Mouse (Mus musculus) forebrain, embryonic 16.5 days (tissue): ENCODE data around the gene Scamp1. TPM values are rescaled to one million over a fixed set of nuclear protein-coding genes. Genes with fewer than 3 reads are reported as not detected.

Source experiments
- ATAC-seq: fragments of 200-750 bp; cut with Nextera tagmentation; 2 replicates; pipeline ENCODE4 v1.8.0; 2017; ENCODE audit warnings: mild to moderate bottlenecking, moderate library complexity
- H3K27ac ChIP-seq: fragments of 300-500 bp; sonication (generic); 2 replicates; pipeline ENCODE4 v1.5.1; 2014; ENCODE audit warnings: low read length, control low read depth
- H3K27me3 ChIP-seq: fragments of 300-500 bp; sonication (generic); replicated peaks from 2 replicates; pipeline ENCODE4 v1.6.1; 2014; ENCODE audit warnings: low read length; ENCODE audit not compliant: control insufficient read depth, insufficient read depth
- H3K36me3 ChIP-seq: fragments of 300-500 bp; sonication (generic); 2 replicates; pipeline ENCODE4 v1.6.1; 2014; ENCODE audit not compliant: control insufficient read depth, insufficient read depth
- H3K4me1 ChIP-seq: fragments of 300-500 bp; sonication (generic); replicated peaks from 2 replicates; pipeline ENCODE4 v1.6.1; 2014; ENCODE audit warnings: low read length; ENCODE audit not compliant: control insufficient read depth, insufficient read depth
- H3K4me2 ChIP-seq: fragments of 300-500 bp; sonication (generic); 2 replicates; pipeline ENCODE4 v1.6.1; 2014; ENCODE audit warnings: mild to moderate bottlenecking, low read length, control low read depth
- H3K4me3 ChIP-seq: fragments of 300-500 bp; sonication (generic); replicated peaks from 2 replicates; pipeline ENCODE4 v1.5.1; 2014; ENCODE audit warnings: mild to moderate bottlenecking, low read length, control low read depth
- H3K9ac ChIP-seq: fragments of 300-500 bp; sonication (generic); replicated peaks from 2 replicates; pipeline ENCODE4 v1.6.1; 2014; ENCODE audit warnings: low read depth, low read length, control low read depth
- H3K9me3 ChIP-seq: fragments of 300-500 bp; sonication (generic); 2 replicates; pipeline ENCODE4 v1.6.1; 2016; ENCODE audit warnings: low read length; ENCODE audit not compliant: control insufficient read depth
- WGBS: fragments of 180-500 bp; shearing (Covaris S2); extraction: QIAGEN DNeasy Blood & Tissue Kit; methylation state at CpG from one replicate; pipeline ENCODE4 v1.1.7; 2014; 5-methylcytosine and 5-hydroxymethylcytosine counted together
- polyA plus RNA-seq: library from polyadenylated mRNA; unstranded; fragments of >200 nt; fragmentation: Nextera tagmentation; extraction: Ambion mirVana; gene quantifications from 2 replicates; pipeline ENCODE4 v1.2.1, GENCODE M21; 2015

Scamp1 gene
- polyA plus RNA-seq, 1 experiment from 2014 or later: 132 TPM

DNA sequence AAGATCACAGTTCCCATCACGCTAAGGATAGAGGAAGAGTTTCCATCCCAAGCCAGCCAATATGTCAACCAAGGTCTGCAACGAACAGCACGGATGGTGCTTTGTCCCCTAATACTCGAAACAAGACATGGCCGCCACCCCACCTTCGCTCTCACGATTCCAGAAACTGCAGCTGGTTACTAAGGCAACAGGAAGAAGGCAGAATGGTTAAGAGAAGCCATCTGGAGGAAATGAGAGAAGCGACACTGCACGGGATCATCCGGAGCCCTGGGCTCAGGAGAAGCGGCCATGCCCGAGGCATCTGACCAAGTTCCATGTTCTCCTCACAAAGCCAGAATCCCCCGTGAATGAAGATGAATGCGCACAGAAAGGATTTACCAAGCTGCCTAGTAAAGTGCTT, 62.0 kb downstream of the Scamp1 start:
- 0 out of 2 replicates have a peak, but pooled peaks have one; percentile 33 for ATAC-seq
- H3K4me1 ChIP-seq: peaks cover 2% of the 10 kb centered on the region; the same call in 1 of the 2 replicates
- no peak overlapping the region for H3K4me3 ChIP-seq
- no peaks in the 10 kb centered on the region for H3K27me3 ChIP-seq
- WGBS: 80% methylated on average over 14 of the region's 14 CpGs
- peaks cover 4% of the 10 kb centered on the region; the same call in 1 of the 2 replicates for H3K36me3 ChIP-seq
- no peaks in the 10 kb centered on the region for H3K9me3 ChIP-seq
- H3K9ac ChIP-seq: no peak overlapping the region
- peak overlapping the region; percentile 15; the same call in 1 of the 2 replicates for H3K27ac ChIP-seq
- no peak overlapping the region for H3K4me2 ChIP-seq

DNA sequence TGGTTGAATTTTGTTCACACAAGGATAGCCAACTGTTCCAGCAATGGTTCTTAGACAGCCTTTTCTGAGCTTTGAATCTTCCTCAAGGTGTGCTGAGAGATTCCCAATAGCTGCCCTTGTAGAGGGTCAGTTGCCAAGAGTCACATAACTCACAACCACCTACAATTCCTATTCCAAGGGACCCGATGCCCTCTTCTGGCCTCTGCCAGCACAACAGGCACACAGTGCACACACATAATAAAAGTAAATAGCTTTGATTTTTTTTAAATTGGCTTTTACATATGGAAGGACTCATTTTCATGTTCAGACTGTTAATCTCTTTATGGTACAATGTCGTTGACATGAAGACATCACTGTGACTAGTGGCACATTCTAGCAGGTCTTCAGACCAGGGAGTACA, 72.9 kb downstream of the Scamp1 start:
- no peak overlapping the region for H3K4me2 ChIP-seq
- no peaks in the 10 kb centered on the region for H3K27me3 ChIP-seq
- H3K9ac ChIP-seq: no peak overlapping the region
- 87% methylated on average over 2 of the region's 2 CpGs for WGBS
- no peak overlapping the region for H3K27ac ChIP-seq
- peaks cover 9% of the 10 kb centered on the region for H3K4me1 ChIP-seq
- H3K9me3 ChIP-seq: peaks cover 8% of the 10 kb centered on the region
- no peak for ATAC-seq
- H3K36me3 ChIP-seq: peaks cover 9% of the 10 kb centered on the region; the same call in 1 of the 2 replicates
- H3K4me3 ChIP-seq: no peak overlapping the region

DNA sequence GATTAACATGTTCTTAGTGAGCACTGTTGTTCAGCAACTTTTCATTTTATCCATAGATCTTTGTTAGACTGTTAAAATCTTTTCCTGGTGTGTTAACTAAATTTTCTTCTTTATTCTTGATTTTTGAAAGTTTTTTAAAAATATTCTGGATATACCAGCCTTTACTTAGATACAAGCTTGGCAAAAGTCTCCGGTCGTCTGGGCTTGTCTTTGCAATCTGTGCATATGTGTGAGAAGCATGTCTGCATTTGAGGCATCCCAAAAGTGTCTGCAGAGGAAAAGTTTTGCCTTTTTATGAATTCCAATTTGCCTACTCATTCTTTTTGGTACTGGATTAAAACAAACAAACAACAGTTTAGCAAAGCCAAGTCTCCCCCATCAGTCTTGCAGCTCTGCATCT, 73.5 kb downstream of the Scamp1 start:
- no peak overlapping the region for H3K4me2 ChIP-seq
- 60% methylated on average over 2 of the region's 2 CpGs for WGBS
- no peaks in the 10 kb centered on the region for H3K27me3 ChIP-seq
- H3K36me3 ChIP-seq: peaks cover 9% of the 10 kb centered on the region; the same call in 1 of the 2 replicates
- no peak overlapping the region for H3K27ac ChIP-seq
- ATAC-seq: no peak
- no peak overlapping the region for H3K4me3 ChIP-seq
- peaks cover 8% of the 10 kb centered on the region for H3K9me3 ChIP-seq
- H3K4me1 ChIP-seq: peaks cover 9% of the 10 kb centered on the region
- H3K9ac ChIP-seq: no peak overlapping the region

DNA sequence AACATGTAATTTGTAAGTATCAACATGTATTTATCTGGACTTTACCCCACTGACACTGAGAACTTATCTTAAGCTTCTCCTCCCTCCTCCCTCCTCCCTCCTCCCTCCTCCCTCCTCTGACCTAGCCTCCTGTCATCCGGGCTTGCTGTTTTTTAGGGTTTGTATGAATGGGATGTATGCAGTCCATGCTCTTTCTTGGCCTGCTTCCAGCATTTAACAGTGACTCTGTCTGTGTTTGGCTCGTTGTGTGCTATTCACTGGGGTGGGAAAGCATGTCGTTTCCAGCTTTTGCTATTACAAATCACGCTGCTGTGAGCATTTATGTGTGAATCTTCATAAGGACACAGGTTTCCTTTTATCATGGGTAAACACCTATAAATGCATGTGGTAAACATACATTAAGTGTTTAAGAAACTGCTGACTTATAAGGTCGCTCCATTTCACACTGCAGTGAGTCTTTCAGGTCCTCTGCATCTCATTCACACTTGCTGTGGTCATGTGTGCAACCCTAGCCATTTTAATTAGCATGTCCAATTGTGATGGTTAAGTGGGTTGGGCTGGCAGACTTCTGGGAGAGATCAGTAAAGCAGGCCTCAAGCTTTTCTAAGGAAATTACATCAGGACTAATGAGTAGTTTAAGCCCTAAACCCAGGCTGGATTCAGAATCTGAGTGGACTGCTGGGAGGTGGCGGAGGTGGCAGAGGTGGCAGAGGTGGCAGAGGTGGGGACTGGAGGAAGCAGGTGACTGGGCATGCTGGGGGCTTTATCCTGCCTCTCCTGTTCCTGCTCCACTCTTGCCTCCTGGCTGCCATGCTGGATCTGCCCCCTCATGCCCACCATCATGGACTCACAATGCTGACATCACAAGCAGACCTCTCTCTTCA, 74.2 kb downstream of the Scamp1 start:
- WGBS: 12% methylated on average over 6 of the region's 6 CpGs
- Histone ChIP-seq H3K27ac (peak overlapping the region; percentile 34; the same call in 1 of the 2 replicates), H3K36me3 (peaks cover 9% of the 10 kb centered on the region; the same call in 1 of the 2 replicates), H3K4me2 (no peak overlapping the region), H3K9ac (no peak overlapping the region), H3K9me3 (peaks cover 8% of the 10 kb centered on the region), H3K27me3 (no peaks in the 10 kb centered on the region), H3K4me1 (peaks cover 9% of the 10 kb centered on the region), H3K4me3 (no peak overlapping the region)
- ATAC-seq: peak; percentile 84

DNA sequence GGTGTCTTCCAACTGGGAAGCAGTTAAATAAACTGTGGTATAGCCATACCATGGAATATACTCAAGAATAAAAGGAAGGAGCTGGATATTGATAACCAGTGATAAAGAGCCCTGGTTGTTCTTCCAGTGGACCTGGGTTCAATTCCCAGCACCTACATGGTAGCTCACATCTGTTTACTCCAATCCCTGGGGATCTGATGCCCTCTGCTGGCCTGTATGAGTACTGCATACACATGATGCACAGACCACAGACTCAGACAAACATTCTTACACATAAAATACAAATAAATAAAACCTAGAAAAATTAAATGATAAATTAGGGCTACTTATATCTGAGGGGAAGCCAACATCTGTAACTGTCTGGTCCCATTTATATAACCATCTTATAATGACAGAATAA, 76.8 kb downstream of the Scamp1 start:
- Histone ChIP-seq H3K4me1 (peaks cover 9% of the 10 kb centered on the region), H3K36me3 (peaks cover 9% of the 10 kb centered on the region; the same call in 1 of the 2 replicates), H3K27ac (no peak overlapping the region), H3K27me3 (no peaks in the 10 kb centered on the region), H3K4me2 (no peak overlapping the region), H3K9ac (no peak overlapping the region), H3K4me3 (no peak overlapping the region), H3K9me3 (peaks cover 8% of the 10 kb centered on the region)
- ATAC-seq: no peak

DNA sequence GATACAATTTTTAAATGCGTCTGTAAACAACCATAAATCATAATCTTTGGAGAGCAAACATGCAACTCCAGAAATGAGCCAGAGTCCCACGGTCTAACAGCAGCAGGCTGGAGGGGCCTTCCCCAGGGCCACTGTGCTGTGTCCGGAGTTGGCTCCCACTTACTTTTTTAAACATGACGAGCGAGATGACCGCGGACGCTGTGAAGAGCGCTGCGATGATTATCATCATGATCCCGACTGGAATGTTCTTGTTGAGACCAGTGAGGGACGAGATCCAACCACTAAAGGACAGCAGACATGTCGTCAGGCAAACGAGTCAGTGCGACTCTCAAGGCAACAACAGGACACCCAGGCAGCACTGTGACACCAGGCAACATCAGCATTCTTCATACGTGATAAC, 77.7 kb downstream of the Scamp1 start:
- no peak overlapping the region for H3K4me3 ChIP-seq
- ATAC-seq: no peak
- no peak overlapping the region for H3K4me2 ChIP-seq
- H3K9ac ChIP-seq: no peak overlapping the region
- WGBS: 95% methylated on average over 16 of the region's 16 CpGs
- H3K4me1 ChIP-seq: peaks cover 9% of the 10 kb centered on the region
- H3K27me3 ChIP-seq: no peaks in the 10 kb centered on the region
- peaks cover 8% of the 10 kb centered on the region for H3K9me3 ChIP-seq
- peaks cover 11% of the 10 kb centered on the region; the same call in 1 of the 2 replicates for H3K36me3 ChIP-seq
- H3K27ac ChIP-seq: no peak overlapping the region

DNA sequence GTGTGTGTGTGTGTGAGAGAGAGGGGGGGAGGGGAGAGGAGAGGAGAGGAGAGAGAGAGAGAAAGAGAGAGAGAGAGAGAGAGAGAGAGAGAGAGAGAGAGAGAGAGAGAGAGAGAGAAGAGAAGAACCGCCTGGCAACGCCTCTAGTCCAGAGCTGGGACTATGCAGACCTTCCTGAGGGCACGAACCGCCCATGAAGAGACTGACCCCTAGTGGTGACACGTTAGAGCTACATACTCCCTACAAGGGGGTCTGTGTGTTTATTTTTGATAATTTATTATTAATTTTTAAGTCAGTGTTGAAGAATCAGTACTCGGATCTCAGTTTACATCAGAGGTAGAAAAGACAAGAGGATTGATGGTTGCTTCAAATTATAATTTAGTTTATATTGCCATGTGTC, 80.4 kb downstream of the Scamp1 start:
- WGBS: 5% methylated on average over 6 of the region's 6 CpGs
- Histone ChIP-seq H3K9me3 (peaks cover 8% of the 10 kb centered on the region), H3K36me3 (peaks cover 11% of the 10 kb centered on the region; the same call in 1 of the 2 replicates), H3K27me3 (no peaks in the 10 kb centered on the region), H3K9ac (no peak overlapping the region), H3K4me1 (no peaks in the 10 kb centered on the region), H3K4me3 (no peak overlapping the region), H3K27ac (no peak overlapping the region), H3K4me2 (no peak overlapping the region)
- peak; percentile 85 for ATAC-seq

DNA sequence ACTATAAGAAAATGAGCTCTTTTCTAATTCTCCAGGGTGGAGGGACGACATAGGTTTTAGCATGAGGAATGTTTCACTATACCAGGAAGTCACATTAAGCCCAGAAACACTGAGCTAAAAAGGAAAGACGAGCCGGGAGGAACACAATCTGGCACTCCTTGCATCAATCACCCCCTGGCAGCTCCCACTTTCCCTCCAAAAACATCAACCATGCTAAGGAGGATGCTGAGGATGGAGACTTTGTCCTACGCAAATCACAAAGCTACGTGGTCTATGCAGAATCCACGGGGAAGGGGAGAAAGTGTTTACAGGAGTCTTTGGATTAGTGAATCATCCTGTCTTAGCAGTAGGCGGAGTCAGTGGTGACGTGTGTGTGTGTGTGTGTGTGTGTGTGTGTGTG, 85.8 kb downstream of the Scamp1 start:
- no peaks in the 10 kb centered on the region for H3K4me1 ChIP-seq
- H3K36me3 ChIP-seq: 0 out of 2 replicates have a peak, but pooled peaks cover 2% of the 10 kb centered on the region
- no peak overlapping the region for H3K27ac ChIP-seq
- H3K27me3 ChIP-seq: no peaks in the 10 kb centered on the region
- H3K9me3 ChIP-seq: no peaks in the 10 kb centered on the region
- WGBS: 73% methylated on average over 8 of the region's 8 CpGs
- no peak for ATAC-seq
- no peak overlapping the region for H3K9ac ChIP-seq
- H3K4me3 ChIP-seq: no peak overlapping the region
- H3K4me2 ChIP-seq: no peak overlapping the region

DNA sequence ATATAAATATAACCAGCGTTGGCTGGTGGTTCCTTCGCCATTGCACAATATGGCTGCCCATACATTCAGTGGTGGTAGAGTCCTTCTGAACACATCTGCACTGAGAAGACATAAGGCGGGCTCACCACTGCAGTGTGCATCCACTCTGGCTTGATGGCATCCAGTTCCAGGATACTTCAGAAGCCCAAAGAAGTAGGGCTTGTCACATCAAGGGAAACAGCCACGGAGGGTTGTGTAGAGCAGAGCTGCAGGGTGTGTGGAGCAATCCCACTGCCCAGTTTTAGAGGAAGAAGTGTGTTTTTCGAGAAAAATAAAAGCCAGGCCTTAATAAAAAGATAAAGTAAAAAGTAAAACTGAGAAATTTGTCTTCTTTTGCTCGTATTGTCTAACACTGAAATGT, 87.0 kb downstream of the Scamp1 start:
- no peak overlapping the region for H3K27ac ChIP-seq
- ATAC-seq: no peak
- H3K4me1 ChIP-seq: no peaks in the 10 kb centered on the region
- no peaks in the 10 kb centered on the region for H3K27me3 ChIP-seq
- no peaks in the 10 kb centered on the region for H3K9me3 ChIP-seq
- no peak overlapping the region for H3K9ac ChIP-seq
- no peaks in the 10 kb centered on the region for H3K36me3 ChIP-seq
- H3K4me3 ChIP-seq: no peak overlapping the region
- 91% methylated on average over 6 of the region's 6 CpGs for WGBS
- H3K4me2 ChIP-seq: no peak overlapping the region
